Mouse (Mus musculus) CH12.LX (cell line): Measurements from ENCODE around the gene Podnl1. TPM values are rescaled to one million over a fixed set of nuclear protein-coding genes. Genes with fewer than 3 reads are reported as not detected.

ENCODE experiments used
- DNase-seq: peaks from one replicate; pipeline ENCODE4 v3.0.0-alpha.2; 2013; ENCODE audit errors: extremely low read depth
- H3K27ac ChIP-seq: 2 replicates; pipeline ENCODE4 v1.5.1; 2012; ENCODE audit warnings: low read depth, mild to moderate bottlenecking, control low read depth, moderate library complexity; ENCODE audit not compliant: insufficient read depth
- H3K27me3 ChIP-seq: replicated peaks from 2 replicates; pipeline ENCODE3; 2012; ENCODE audit warnings: inconsistent platforms
- H3K36me3 ChIP-seq, 2 experiments: replicated peaks in 1 of 2; 2 replicates each; pipeline versions ENCODE3 to v1.6.1; 2012; ENCODE audit warnings: inconsistent platforms in 1 of 2, low read length in 1 of 2, mild to moderate bottlenecking in 1 of 2, mixed read lengths in 1 of 2, moderate library complexity in 1 of 2; ENCODE audit not compliant: control insufficient read depth in 1 of 2, insufficient read depth in 1 of 2
- H3K4me1 ChIP-seq, 2 experiments: 2 replicates each; pipeline ENCODE4 v1.6.1; 2012; ENCODE audit warnings: inconsistent platforms in 1 of 2, moderate library complexity in 1 of 2; ENCODE audit not compliant: insufficient read depth in 2 of 2, control insufficient read depth in 1 of 2
- H3K4me2 ChIP-seq: 2 replicates; pipeline ENCODE4 v1.6.1; 2012; ENCODE audit warnings: low read depth, mild to moderate bottlenecking, control low read depth; ENCODE audit not compliant: poor library complexity, insufficient read depth, severe bottlenecking
- H3K4me3 ChIP-seq, 3 experiments: fragments of 150-350 bp in 1 of 3; sonication (generic) in 1 of 3; replicated peaks in 1 of 3; 2 replicates each; pipeline versions ENCODE3 to v1.5.1; 2011 to 2012; ENCODE audit warnings: low read depth in 2 of 3, low read length in 2 of 3, mild to moderate bottlenecking in 2 of 3, moderate library complexity in 2 of 3, control low read depth in 1 of 3, improper control_type of control experiment in 1 of 3, inconsistent platforms in 1 of 3, mixed read lengths in 1 of 3; ENCODE audit not compliant: poor library complexity in 1 of 3
- H3K79me2 ChIP-seq: replicated peaks from 2 replicates; pipeline ENCODE4 v1.6.1; 2012; ENCODE audit warnings: mild to moderate bottlenecking, moderate library complexity; ENCODE audit not compliant: control insufficient read depth, poor library complexity, insufficient read depth, severe bottlenecking; ENCODE audit errors: extremely low read depth
- H3K9ac ChIP-seq: 2 replicates; pipeline ENCODE4 v1.6.1; 2012; ENCODE audit warnings: low read depth, mild to moderate bottlenecking, control low read depth, moderate library complexity; ENCODE audit not compliant: insufficient read depth
- H3K9me3 ChIP-seq: replicated peaks from 2 replicates; pipeline ENCODE3; 2012; ENCODE audit warnings: low read length, inconsistent platforms, mixed read lengths
- BHLHE40 ChIP-seq: IDR thresholded peaks from 2 replicates; pipeline ENCODE4 v1.6.1; 2011; ENCODE audit warnings: mild to moderate bottlenecking, low read depth, low read length, improper control_type of control experiment
- CHD2 ChIP-seq: IDR thresholded peaks from 2 replicates; pipeline ENCODE4 v1.6.1; 2011; ENCODE audit warnings: low read length, improper control_type of control experiment
- E2F4 ChIP-seq: IDR thresholded peaks from 2 replicates; pipeline ENCODE4 v1.6.1; 2011; ENCODE audit warnings: low read depth, low read length, improper control_type of control experiment; ENCODE audit not compliant: insufficient replicate concordance
- ELF1 ChIP-seq: IDR thresholded peaks from 2 replicates; pipeline ENCODE4 v1.6.1; 2014; ENCODE audit warnings: low read depth, mild to moderate bottlenecking, inconsistent platforms, low read length, improper control_type of control experiment
- ETS1 ChIP-seq: conservative IDR thresholded peaks from 2 replicates; pipeline ENCODE4 v1.6.1; 2012; ENCODE audit warnings: low read depth, mild to moderate bottlenecking, inconsistent platforms, low read length, improper control_type of control experiment, moderate library complexity
- GABPA ChIP-seq: IDR thresholded peaks from 2 replicates; pipeline ENCODE4 v1.6.1; 2012; ENCODE audit warnings: low read depth, low read length, improper control_type of control experiment, inconsistent platforms; ENCODE audit not compliant: insufficient replicate concordance
- MAX ChIP-seq: IDR thresholded peaks from 2 replicates; pipeline ENCODE4 v1.6.1; 2011; ENCODE audit warnings: low read length, improper control_type of control experiment
- MEF2A ChIP-seq: IDR thresholded peaks from 2 replicates; pipeline ENCODE4 v1.6.1; 2014; ENCODE audit warnings: low read depth, mild to moderate bottlenecking, inconsistent platforms, low read length, improper control_type of control experiment, borderline replicate concordance
- MXI1 ChIP-seq: IDR thresholded peaks from 2 replicates; pipeline ENCODE4 v1.6.1; 2011; ENCODE audit warnings: mild to moderate bottlenecking, low read depth, low read length, improper control_type of control experiment
- MYC ChIP-seq: IDR thresholded peaks from 2 replicates; pipeline ENCODE4 v1.6.1; 2011; ENCODE audit warnings: low read depth, mild to moderate bottlenecking, improper control_type of control experiment, low read length
- NELFE ChIP-seq: IDR thresholded peaks from 2 replicates; pipeline ENCODE4 v1.6.1; 2011; ENCODE audit warnings: low read depth, low read length, improper control_type of control experiment
- PAX5 ChIP-seq: IDR thresholded peaks from 2 replicates; pipeline ENCODE4 v1.6.1; 2012; ENCODE audit warnings: low read length, inconsistent platforms, mixed read lengths
- RAD21 ChIP-seq: IDR thresholded peaks from 2 replicates; pipeline ENCODE4 v1.6.1; 2011; ENCODE audit warnings: low read depth, mild to moderate bottlenecking, low read length, improper control_type of control experiment, moderate library complexity
- SIN3A ChIP-seq: IDR thresholded peaks from 2 replicates; pipeline ENCODE4 v1.6.1; 2012; ENCODE audit warnings: low read length, improper control_type of control experiment, inconsistent platforms
- SMC3 ChIP-seq: IDR thresholded peaks from 2 replicates; pipeline ENCODE4 v1.6.1; 2011; ENCODE audit warnings: low read depth, low read length, improper control_type of control experiment
- TCF12 ChIP-seq: IDR thresholded peaks from 2 replicates; pipeline ENCODE4 v1.6.1; 2014; ENCODE audit warnings: low read depth, mild to moderate bottlenecking, inconsistent platforms, low read length, improper control_type of control experiment
- ZC3H11A ChIP-seq: IDR thresholded peaks from 2 replicates; pipeline ENCODE4 v1.6.1; 2012; ENCODE audit warnings: low read depth, mild to moderate bottlenecking, inconsistent platforms, low read length, improper control_type of control experiment
- ZKSCAN1 ChIP-seq: IDR thresholded peaks from 2 replicates; pipeline ENCODE4 v1.6.1; 2012; ENCODE audit warnings: low read depth, inconsistent platforms, low read length, improper control_type of control experiment, borderline replicate concordance
- dilution Hi-C: fragments of 300-500 bp; cut with MboI; formaldehyde crosslinking; loops from 2 replicates; pipeline ENCODE4 v1.14.3; 2020; ENCODE audit warnings: low sequenced_read_pairs; ENCODE audit not compliant: extremely low pct_unique_long_range_greater_than_20kb, extremely low pct_ligation_motif_present
- in situ Hi-C: fragments of 300-500 bp; cut with MboI; formaldehyde crosslinking; loops from 3 replicates; pipeline ENCODE4 v1.14.3; 2019; ENCODE audit warnings: low sequenced_read_pairs, low pct_ligation_motif_present, low pct_unique_long_range_greater_than_20kb, mixed read lengths
- polyA plus RNA-seq: library from polyadenylated mRNA; unstranded; fragments of >175 nt; gene quantifications from 2 replicates; pipeline ENCODE4 v1.2.1, GENCODE M21; 2012; ENCODE audit warnings: low read depth; ENCODE audit not compliant: insufficient read length
- total RNA-seq, 2 experiments: library from RNA; depleted of rRNA; stranded (reverse); fragments of 300-350 nt in 1 of 2; fragments of >200 nt in 1 of 2; gene quantifications; 2 replicates each; pipeline ENCODE4 v1.2.3; 2012 to 2014

Podnl1 gene
- total and polyA plus RNA-seq, 3 experiments = 0.98 to 2.8 (median 2.0) TPM

DNA sequence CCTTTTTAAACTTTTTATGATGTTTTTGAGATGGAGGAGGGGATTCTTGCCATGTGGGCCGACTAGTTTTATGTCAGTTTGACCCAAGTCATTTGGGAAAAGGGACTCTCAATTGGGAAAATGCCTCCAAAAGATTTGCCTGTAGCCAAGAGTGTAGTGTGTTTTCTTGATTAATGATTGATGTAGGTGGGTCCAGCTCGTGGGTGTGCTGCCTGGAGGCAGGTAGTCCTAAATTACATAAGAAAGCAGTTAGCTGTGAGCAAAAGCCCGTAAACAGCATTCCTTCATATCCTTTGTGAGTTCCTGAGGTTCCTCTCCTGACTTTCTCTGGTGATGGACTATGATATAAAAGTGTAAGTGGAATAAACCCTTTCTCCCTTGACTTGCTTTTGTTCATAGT is 23.4 kb downstream of the Podnl1 start:
- Histone ChIP-seq H3K4me2 (no peak overlapping the region), H3K27me3 (peaks cover 8% of the 10 kb centered on the region), H3K4me3 (no peak overlapping the region), H3K9me3 (peaks cover 7% of the 10 kb centered on the region), H3K4me1 (peaks cover 4 to 20% of the 10 kb centered on the region in 2 experiments; a peak in 3 of 4 replicates), H3K9ac (no peak overlapping the region), H3K36me3 (peaks cover under 1 to 21% of the 10 kb centered on the region in 2 experiments), H3K27ac (no peak overlapping the region), H3K79me2 (0 out of 2 replicates have a peak, but pooled peaks cover 3% of the 10 kb centered on the region)
- in situ Hi-C loops (no loop called here), dilution Hi-C loops (no loop called here)
- no peak for DNase-seq
- TF ChIP-seq PAX5 (no peak), ELF1 (no peak), RAD21 (no peak), TCF12 (no peak), NELFE (no peak), CHD2 (no peak), BHLHE40 (no peak), SIN3A (no peak), MXI1 (no peak), MAX (no peak), E2F4 (no peak), SMC3 (no peak), GABPA (no peak), MEF2A (no peak), MYC (no peak)

DNA sequence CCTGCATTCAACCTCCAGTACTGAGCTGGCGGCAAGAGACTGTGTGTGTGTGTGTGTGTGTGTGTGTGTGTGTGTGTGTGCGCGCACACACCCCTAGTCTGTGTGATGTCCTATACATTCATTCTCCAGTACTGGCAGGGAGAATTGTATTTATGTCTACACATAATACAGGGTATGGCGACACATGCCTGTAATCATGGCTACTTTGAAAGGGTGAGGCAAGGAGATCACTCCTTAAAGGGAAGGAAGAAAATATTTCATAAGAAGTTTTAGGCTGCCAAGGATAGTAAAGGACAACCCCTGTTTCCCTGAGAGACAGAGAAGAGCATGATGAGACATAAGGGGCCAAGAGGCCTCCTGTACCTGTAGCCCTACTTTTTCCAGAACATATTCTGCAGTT is 31.8 kb downstream of the Podnl1 start:
- Histone ChIP-seq H3K9me3 (peaks cover 5% of the 10 kb centered on the region), H3K4me1 (peaks cover 0 to 4% of the 10 kb centered on the region in 2 experiments; a peak in 2 of 4 replicates), H3K36me3 (no peaks in the 10 kb centered on the region), H3K4me2 (no peak overlapping the region), H3K27me3 (peaks cover 29% of the 10 kb centered on the region), H3K9ac (no peak overlapping the region), H3K27ac (no peak overlapping the region), H3K4me3 (no peak overlapping the region), H3K79me2 (no peaks in the 10 kb centered on the region)
- in situ Hi-C loops (no loop called here), dilution Hi-C loops (no loop called here)
- no peak for DNase-seq
- TF ChIP-seq ZC3H11A = no peak
- no peak for TF ChIP-seq ZKSCAN1
- no peak for TF ChIP-seq ETS1
